Mouse (Mus musculus) heart, postnatal 0 days (tissue): ENCODE data around the gene Lilrb4a. TPM values are rescaled to one million over a fixed set of nuclear protein-coding genes. Genes with fewer than 3 reads are reported as not detected.
"Not testable (repeated sequence)": the region's sequence is repeated elsewhere in the genome, so short reads cannot be mapped to it uniquely, and the experiment has no call there.

ENCODE experiments used
- ATAC-seq: fragments of 200-750 bp; cut with Nextera tagmentation; 2 replicates; pipeline ENCODE4 v1.8.0; 2017; ENCODE audit warnings: low read depth, moderate number of reproducible peaks, moderate library complexity; ENCODE audit not compliant: insufficient read depth
- DNase-seq: peaks from one replicate; pipeline ENCODE4 v3.0.0-alpha.2; 2016; ENCODE audit warnings: low spot score
- H3K27ac ChIP-seq: fragments of 300-500 bp; sonication (generic); 2 replicates; pipeline ENCODE4 v1.5.1; 2014; ENCODE audit warnings: low read depth, mild to moderate bottlenecking
- H3K27me3 ChIP-seq: fragments of 300-500 bp; sonication (generic); 2 replicates; pipeline ENCODE4 v1.6.1; 2014; ENCODE audit warnings: low read length, mixed read lengths; ENCODE audit not compliant: control insufficient read depth, insufficient read depth
- H3K36me3 ChIP-seq: fragments of 300-500 bp; sonication (generic); replicated peaks from 2 replicates; pipeline ENCODE4 v1.6.1; 2014; ENCODE audit warnings: low read length, mixed read lengths; ENCODE audit not compliant: control insufficient read depth, insufficient read depth
- H3K4me1 ChIP-seq: fragments of 300-500 bp; sonication (generic); 2 replicates; pipeline ENCODE4 v1.6.1; 2014; ENCODE audit warnings: antibody characterized with exemption; ENCODE audit not compliant: control insufficient read depth, insufficient read depth
- H3K4me2 ChIP-seq: fragments of 300-500 bp; sonication (generic); 2 replicates; pipeline ENCODE4 v1.6.1; 2014; ENCODE audit warnings: low read depth, mild to moderate bottlenecking, low read length, moderate library complexity
- H3K4me3 ChIP-seq: fragments of 300-500 bp; sonication (generic); 2 replicates; pipeline ENCODE4 v1.5.1; 2014; ENCODE audit warnings: low read depth, low read length
- H3K9ac ChIP-seq: fragments of 300-500 bp; sonication (generic); replicated peaks from 2 replicates; pipeline ENCODE4 v1.6.1; 2014; ENCODE audit warnings: low read depth, low read length, mixed read lengths
- H3K9me3 ChIP-seq: fragments of 300-500 bp; sonication (generic); replicated peaks from 2 replicates; pipeline ENCODE4 v1.6.1; 2016; ENCODE audit warnings: low read length; ENCODE audit not compliant: control insufficient read depth
- CTCF ChIP-seq: IDR thresholded peaks from 2 replicates; pipeline ENCODE4 v1.5.1; 2016; ENCODE audit warnings: antibody characterized with exemption, control low read depth, low read depth
- EP300 ChIP-seq: IDR thresholded peaks from 2 replicates; pipeline ENCODE4 v1.6.1; 2016; ENCODE audit warnings: antibody characterized with exemption, low read depth
- WGBS: fragments of 180-500 bp; shearing (Covaris S2); extraction: QIAGEN DNeasy Blood & Tissue Kit; methylation state at CpG from one replicate; pipeline ENCODE4 v1.1.7; 2014; 5-methylcytosine and 5-hydroxymethylcytosine counted together
- polyA plus RNA-seq: library from polyadenylated mRNA; unstranded; fragments of >200 nt; fragmentation: Nextera tagmentation; extraction: Ambion mirVana; gene quantifications from 2 replicates; pipeline ENCODE4 v1.2.1, GENCODE M21; 2015
- total RNA-seq: library from RNA; depleted of rRNA; stranded (reverse); fragments of >200 nt; gene quantifications from 2 replicates; pipeline ENCODE4 v1.2.3, GENCODE M21; 2014; ENCODE audit warnings: low replicate concordance; rRNA removed

The Lilrb4a gene
- total RNA-seq (3.4 and 9.0 TPM in 2 replicates), polyA plus RNA-seq (2.1 and 4.3 TPM in 2 replicates)

DNA sequence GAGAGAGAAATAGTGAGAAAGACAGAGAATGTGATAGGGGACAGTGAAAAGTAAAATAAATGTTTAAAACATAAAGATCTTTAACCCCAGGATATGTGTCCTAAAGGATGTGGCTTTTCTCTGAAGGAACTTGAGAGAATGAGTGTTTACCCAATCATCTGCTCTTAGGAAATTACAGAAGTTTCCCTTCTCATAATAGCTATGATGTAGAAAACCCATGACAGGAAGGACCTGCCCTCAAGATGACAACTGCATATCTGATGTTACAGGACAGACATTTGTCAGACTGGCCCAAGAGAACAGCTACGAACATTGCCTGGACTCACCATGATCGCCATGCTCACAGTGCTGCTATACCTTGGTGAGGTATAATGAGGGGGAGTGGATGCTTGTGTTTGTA is at the start of gene Lilrb4a:
Gene Lilrb4a, plus strand, starts transcription at position 266 of the 400 bp plus-strand sequence.
- H3K9me3 ChIP-seq, result not testable (repeated sequence)

DNA sequence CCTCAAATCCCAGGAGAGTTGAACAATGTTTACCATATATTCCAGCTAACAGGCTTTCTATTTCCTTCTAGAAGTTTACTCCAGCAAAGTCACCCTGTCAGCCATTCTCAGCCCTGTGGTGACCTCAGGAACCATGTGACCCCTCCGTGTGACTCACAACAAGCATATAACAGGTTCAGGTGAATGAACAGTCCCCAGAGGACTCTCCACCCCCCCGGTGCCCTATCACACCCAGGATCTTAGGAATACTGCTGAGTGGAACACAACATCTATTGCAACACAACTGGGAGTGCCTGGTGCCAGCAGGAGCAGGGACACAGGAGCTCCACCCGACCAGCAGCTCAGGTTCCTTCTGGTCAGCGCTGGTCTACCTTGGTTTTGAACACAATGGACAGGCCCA is 39.1 kb upstream of the Lilrb4a start:
- no peak overlapping the region for H3K4me3 ChIP-seq
- ATAC-seq (no peak), DNase-seq (no peak)
- H3K4me2 ChIP-seq, result no peak overlapping the region
- 73% methylated on average over 4 of the region's 4 CpGs for WGBS
- H3K9ac ChIP-seq, result no peak overlapping the region
- no peak for TF ChIP-seq EP300
- H3K4me1 ChIP-seq, result no peaks in the 10 kb centered on the region
- no peak overlapping the region for H3K27ac ChIP-seq
- no peaks in the 10 kb centered on the region for H3K9me3 ChIP-seq
- H3K36me3 ChIP-seq, result no peaks in the 10 kb centered on the region
- H3K27me3 ChIP-seq, result no peaks in the 10 kb centered on the region

More for the DNA sequence above, at the start of gene Lilrb4a:
- H3K9ac ChIP-seq, H3K36me3 ChIP-seq, H3K4me1 ChIP-seq, H3K4me3 ChIP-seq, DNase-seq, ATAC-seq, H3K27me3 ChIP-seq, H3K27ac ChIP-seq, H3K4me2 ChIP-seq: not testable (repeated sequence)
- no CpG with 5 or more reads among the region's 2 CpGs for WGBS

DNA sequence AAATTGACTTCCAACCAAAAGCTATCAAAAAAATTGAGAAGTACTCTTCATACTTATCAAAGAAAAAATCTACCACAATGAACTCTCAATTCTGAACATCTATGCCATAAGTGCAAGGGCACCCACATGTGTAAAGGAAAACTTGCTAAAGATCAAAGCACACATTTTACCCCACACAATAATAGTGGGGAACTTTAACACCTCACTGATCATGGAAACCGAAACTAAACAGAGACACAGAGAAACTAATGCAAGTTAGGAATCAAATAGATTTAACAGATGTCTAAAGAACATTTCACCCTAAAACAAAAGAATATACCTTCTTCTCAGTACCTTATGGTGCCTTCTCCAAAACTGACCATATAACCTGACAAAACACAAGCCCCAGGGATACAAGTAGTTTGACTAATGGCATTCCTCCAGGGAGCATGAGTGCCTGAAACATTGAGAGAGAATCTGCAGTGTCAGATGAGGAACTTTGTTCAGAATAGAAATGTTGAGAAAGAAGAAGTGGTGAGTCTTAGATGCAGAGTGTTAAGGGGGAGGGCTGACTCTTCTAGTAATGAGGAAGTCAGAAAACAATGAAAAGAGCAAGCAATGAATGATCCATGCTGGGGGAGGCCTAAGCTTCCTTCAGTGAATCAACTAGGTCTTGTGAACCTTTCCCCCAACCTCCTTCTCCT is 37.0 kb upstream of the Lilrb4a start:
- DNase-seq, result no peak

DNA sequence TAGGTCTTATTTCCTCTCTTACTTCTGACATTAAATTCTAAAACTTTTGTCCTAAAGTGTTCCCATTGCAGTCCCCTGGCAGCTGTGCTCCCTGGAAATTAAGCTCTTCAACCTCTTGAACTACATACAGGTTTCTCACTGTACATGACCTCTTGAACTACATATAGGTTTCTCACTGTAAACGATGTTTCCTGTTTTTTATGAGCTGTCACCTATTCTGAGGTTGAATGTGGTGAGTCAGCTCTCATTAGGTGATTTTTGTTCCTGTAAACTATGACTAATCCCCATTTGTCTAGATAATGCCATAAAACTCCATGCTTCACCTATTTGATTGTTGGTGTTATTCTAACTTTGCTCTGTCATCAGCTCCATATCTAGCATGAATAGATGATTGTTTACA is 36.4 kb upstream of the Lilrb4a start:
- no peak for TF ChIP-seq EP300
- H3K36me3 ChIP-seq, result no peaks in the 10 kb centered on the region
- DNase-seq (no peak), ATAC-seq (no peak)
- H3K9ac ChIP-seq, result no peak overlapping the region
- 48% methylated on average over 1 of the region's 1 CpGs for WGBS
- no peaks in the 10 kb centered on the region for H3K27me3 ChIP-seq
- H3K4me3 ChIP-seq, result no peak overlapping the region
- H3K9me3 ChIP-seq, result no peaks in the 10 kb centered on the region
- no peaks in the 10 kb centered on the region for H3K4me1 ChIP-seq
- H3K27ac ChIP-seq, result no peak overlapping the region
- no peak overlapping the region for H3K4me2 ChIP-seq

More for the DNA sequence above, 37.0 kb upstream of the Lilrb4a start:
- no peak for ATAC-seq
- Histone ChIP-seq H3K4me2 (no peak overlapping the region), H3K36me3 (no peaks in the 10 kb centered on the region), H3K9ac (no peak overlapping the region), H3K4me1 (no peaks in the 10 kb centered on the region), H3K27me3 (no peaks in the 10 kb centered on the region), H3K27ac (no peak overlapping the region), H3K9me3 (no peaks in the 10 kb centered on the region), H3K4me3 (no peak overlapping the region)
- no peak for TF ChIP-seq EP300
- TF ChIP-seq CTCF, result no peak
- 67% methylated on average over 1 of the region's 1 CpGs for WGBS

DNA sequence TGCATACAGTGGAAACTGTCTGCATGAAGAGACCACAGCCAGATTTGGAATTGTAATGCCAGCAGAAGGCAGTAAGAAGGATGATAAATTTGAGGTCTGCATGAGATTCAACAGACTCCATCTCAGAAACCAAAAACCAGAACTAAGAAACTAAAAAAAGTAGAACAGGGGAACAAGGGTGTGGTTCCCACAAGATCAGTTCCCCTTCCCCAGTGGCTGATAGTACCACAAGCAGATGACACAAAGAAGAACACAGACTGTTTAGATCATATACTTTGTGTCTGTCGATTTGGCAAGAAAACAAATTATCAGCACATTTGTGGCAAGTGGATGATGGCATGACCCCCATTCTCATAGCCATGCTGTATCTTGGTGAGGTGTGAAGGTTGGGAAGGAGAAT is 35.0 kb upstream of the Lilrb4a start:
- TF ChIP-seq EP300 (no peak), CTCF (no peak)
- Histone ChIP-seq H3K4me1 (no peaks in the 10 kb centered on the region), H3K4me2 (no peak overlapping the region), H3K9me3 (no peaks in the 10 kb centered on the region), H3K27me3 (no peaks in the 10 kb centered on the region), H3K4me3 (no peak overlapping the region), H3K27ac (no peak overlapping the region), H3K9ac (no peak overlapping the region), H3K36me3 (no peaks in the 10 kb centered on the region)
- DNase-seq (no peak), ATAC-seq (no peak)
- 81% methylated on average over 1 of the region's 1 CpGs for WGBS

DNA sequence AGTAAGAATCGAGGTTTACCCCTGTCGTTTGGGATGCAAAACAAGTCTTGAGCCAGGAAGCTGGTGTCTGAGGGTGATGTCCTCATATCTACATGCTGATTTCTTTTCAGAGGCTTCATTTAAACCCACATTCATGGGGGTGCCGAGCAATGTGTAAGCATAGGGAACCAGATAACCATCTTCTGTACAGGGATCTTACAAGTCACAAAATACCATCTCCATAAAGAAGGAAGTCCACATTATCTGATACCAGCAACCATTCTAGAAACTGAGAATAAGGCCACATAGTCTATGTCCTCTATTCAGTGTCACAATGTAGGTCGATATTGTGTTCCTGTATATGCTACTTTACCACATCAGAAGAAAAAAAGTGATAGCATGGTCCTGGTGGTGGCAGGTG is 34.4 kb upstream of the Lilrb4a start:
- no peak overlapping the region for H3K4me2 ChIP-seq
- TF ChIP-seq EP300 (no peak), CTCF (no peak)

DNA sequence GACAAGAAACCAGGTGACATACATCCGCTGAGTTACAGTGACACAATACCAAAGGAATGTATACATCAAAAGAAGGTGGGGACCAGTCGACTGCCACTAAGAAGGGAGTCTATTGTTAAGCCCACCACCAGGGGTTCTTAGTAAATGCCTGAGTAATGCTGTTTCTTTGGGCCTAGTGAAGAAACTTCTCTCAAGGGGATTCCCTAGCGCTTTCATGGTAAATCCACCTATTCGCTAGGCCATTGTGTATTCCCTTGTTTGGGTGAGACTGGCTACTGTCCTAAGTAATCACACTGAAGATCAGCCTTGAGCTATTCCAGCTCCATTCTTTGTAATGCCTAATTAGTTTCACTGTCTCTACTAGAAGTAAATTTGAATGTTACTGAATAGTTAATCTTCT is 27.0 kb upstream of the Lilrb4a start:
- H3K4me2 ChIP-seq, H3K9me3 ChIP-seq, H3K4me1 ChIP-seq, H3K9ac ChIP-seq, H3K4me3 ChIP-seq, DNase-seq, ATAC-seq, H3K27ac ChIP-seq, H3K27me3 ChIP-seq, H3K36me3 ChIP-seq: not testable (repeated sequence)
- 63% methylated on average over 4 of the region's 4 CpGs for WGBS

More for the DNA sequence above, 34.4 kb upstream of the Lilrb4a start:
- Histone ChIP-seq H3K27ac (no peak overlapping the region), H3K9me3 (no peaks in the 10 kb centered on the region), H3K9ac (no peak overlapping the region), H3K36me3 (no peaks in the 10 kb centered on the region), H3K4me3 (no peak overlapping the region), H3K27me3 (no peaks in the 10 kb centered on the region), H3K4me1 (no peaks in the 10 kb centered on the region)
- ATAC-seq (no peak), DNase-seq (no peak)
- WGBS, result 51% methylated on average over 4 of the region's 4 CpGs

DNA sequence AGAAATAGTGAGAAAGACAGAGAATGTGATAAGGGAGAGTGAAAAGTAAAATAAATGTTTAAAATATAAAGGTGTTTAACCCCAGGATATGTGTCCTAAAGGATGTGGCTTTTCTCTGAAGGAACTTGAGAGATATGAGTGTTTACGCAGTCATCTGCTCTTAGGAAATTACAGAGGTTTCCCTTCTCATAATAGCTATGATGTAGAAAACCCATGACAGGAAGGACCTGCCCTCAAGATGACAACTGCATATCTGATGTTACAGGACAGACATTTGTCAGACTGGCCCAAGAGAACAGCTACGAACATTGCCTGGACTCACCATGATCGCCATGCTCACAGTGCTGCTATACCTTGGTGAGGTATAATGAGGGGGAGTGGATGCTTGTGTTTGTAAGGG is 10.4 kb upstream of the Lilrb4a start, which contains the start of the genes Gm49339 and Lilr4b:
Gene Gm49339, plus strand, starts transcription at position 216 of the 400 bp plus-strand sequence.
Gene Lilr4b, plus strand, starts transcription at position 236 of the 400 bp plus-strand sequence.
- not testable (repeated sequence) for ATAC-seq, H3K9ac ChIP-seq, H3K4me2 ChIP-seq, H3K4me1 ChIP-seq, H3K36me3 ChIP-seq, H3K4me3 ChIP-seq, H3K27ac ChIP-seq, H3K9me3 ChIP-seq, H3K27me3 ChIP-seq, DNase-seq
- WGBS, result 88% methylated on average over 1 of the region's 3 CpGs
